Mouse (Mus musculus) liver, adult 2 months (tissue): ENCODE measurements around the gene Galm. TPM values are rescaled to one million over a fixed set of nuclear protein-coding genes. Genes with fewer than 3 reads are reported as not detected.

Source experiments
- DNase-seq: peaks from one replicate; pipeline ENCODE4 v3.0.0-alpha.2; 2011; ENCODE audit warnings: low read depth, low spot score; ENCODE audit errors: extremely low read depth
- H3K27ac ChIP-seq: fragments of 200-500 bp; replicated peaks from 2 replicates; pipeline ENCODE4 v1.5.1; 2012; ENCODE audit warnings: low read depth, mild to moderate bottlenecking, control low read depth, inconsistent platforms, low read length; ENCODE audit not compliant: insufficient read depth
- H3K27me3 ChIP-seq: fragments of 200-500 bp; 2 replicates; pipeline ENCODE4 v1.6.1; 2012; ENCODE audit warnings: mild to moderate bottlenecking, moderate library complexity, low read length, inconsistent platforms; ENCODE audit not compliant: control insufficient read depth, insufficient read depth
- H3K36me3 ChIP-seq: fragments of 200-500 bp; 2 replicates; pipeline ENCODE4 v1.6.1; 2012; ENCODE audit warnings: low read length, inconsistent platforms; ENCODE audit not compliant: control insufficient read depth, insufficient read depth
- H3K4me1 ChIP-seq: fragments of 200-500 bp; 2 replicates; pipeline ENCODE4 v1.6.1; 2011; ENCODE audit warnings: low read length; ENCODE audit not compliant: control insufficient read depth, insufficient read depth
- H3K4me3 ChIP-seq: fragments of 200-500 bp; 2 replicates; pipeline ENCODE4 v1.5.1; 2011; ENCODE audit warnings: low read depth, mild to moderate bottlenecking, control low read depth, low read length, moderate library complexity; ENCODE audit not compliant: insufficient read depth
- H3K79me2 ChIP-seq: fragments of 200-500 bp; 2 replicates; pipeline ENCODE4 v1.6.1; 2012; ENCODE audit warnings: inconsistent platforms, mild to moderate bottlenecking, low read length, moderate library complexity; ENCODE audit not compliant: control insufficient read depth, insufficient read depth
- H3K9ac ChIP-seq: fragments of 200-500 bp; 2 replicates; pipeline ENCODE4 v1.6.1; 2012; ENCODE audit warnings: low read depth, mild to moderate bottlenecking, control low read depth, inconsistent platforms, low read length
- CTCF ChIP-seq: fragments of 200-500 bp; IDR thresholded peaks from 2 replicates; pipeline ENCODE4 v1.5.1; 2011; ENCODE audit warnings: low read depth, low read length, control low read depth
- POLR2A ChIP-seq: fragments of 200-500 bp; IDR thresholded peaks from 2 replicates; pipeline ENCODE4 v1.6.1; 2011; ENCODE audit warnings: low read length, control low read depth; ENCODE audit not compliant: insufficient read depth; ENCODE audit errors: extremely low read depth
- WGBS: fragments of 180-500 bp; shearing (Covaris S2); methylation state at CpG from one replicate; pipeline ENCODE4 v1.1.7; 2018; 5-methylcytosine and 5-hydroxymethylcytosine counted together
- polyA plus RNA-seq: library from polyadenylated mRNA; depleted of rRNA; stranded (reverse); fragments of >200 nt; gene quantifications from 2 replicates; pipeline ENCODE4 v1.2.3, GENCODE M21; 2012
- total RNA-seq: library from RNA; depleted of rRNA; stranded (reverse); fragments of >200 nt; gene quantifications from 2 replicates; pipeline ENCODE4 v1.2.3, GENCODE M21; 2014

Galm gene
- total and polyA plus RNA-seq, 2 experiments, result 68.6 to 81.2 TPM

DNA sequence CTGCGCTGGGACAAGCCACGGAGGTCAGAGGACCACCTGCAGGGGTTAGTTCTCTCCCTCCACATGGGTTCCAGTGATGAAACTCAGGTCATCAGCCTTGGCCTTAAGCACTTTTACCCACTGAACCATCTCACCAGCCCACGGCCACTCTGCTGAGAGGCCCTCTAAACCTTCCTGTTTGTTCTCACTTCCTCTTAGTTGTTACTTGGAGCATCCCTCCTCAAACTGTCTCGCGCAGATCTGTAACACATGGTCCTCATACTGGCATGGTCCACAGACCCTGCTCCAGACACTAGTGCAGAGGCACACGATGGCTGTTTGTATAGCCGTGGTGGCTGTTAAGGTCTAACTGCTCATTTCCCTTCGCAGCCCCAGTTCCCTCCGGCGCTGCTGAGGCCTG is 56.3 kb downstream of the Galm start:
- Histone ChIP-seq H3K9ac (no peak overlapping the region), H3K36me3 (peaks cover 16% of the 10 kb centered on the region; the same call in 1 of the 2 replicates), H3K27ac (no peak overlapping the region), H3K4me3 (no peak overlapping the region), H3K27me3 (no peaks in the 10 kb centered on the region), H3K79me2 (no peaks in the 10 kb centered on the region), H3K4me1 (no peaks in the 10 kb centered on the region)
- no peak for TF ChIP-seq POLR2A
- TF ChIP-seq CTCF, result no peak
- DNase-seq, result no peak
- 89% methylated on average over 10 of the region's 10 CpGs for WGBS

DNA sequence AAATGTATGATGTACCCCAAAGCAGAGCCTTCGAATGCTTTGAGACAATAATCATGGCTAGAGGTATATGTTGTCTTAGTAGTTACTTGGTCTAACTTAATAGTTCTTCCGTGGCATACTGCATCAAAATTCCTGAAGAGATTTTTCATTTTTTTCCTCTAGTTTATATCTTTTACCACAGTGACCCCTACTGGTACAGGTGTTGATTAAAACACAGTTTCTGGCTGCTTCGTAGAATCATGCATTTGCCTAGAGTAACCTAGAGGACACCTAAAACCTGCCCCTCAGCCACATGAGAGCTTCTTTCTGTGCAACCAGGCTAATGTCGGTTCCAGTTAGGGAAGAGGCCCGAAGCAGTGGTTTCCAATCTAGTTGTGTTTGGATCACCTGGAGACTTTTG is 65.8 kb downstream of the Galm start:
- Histone ChIP-seq H3K36me3 (no peaks in the 10 kb centered on the region), H3K4me3 (no peak overlapping the region), H3K4me1 (no peaks in the 10 kb centered on the region), H3K79me2 (no peaks in the 10 kb centered on the region), H3K9ac (no peak overlapping the region), H3K27me3 (no peaks in the 10 kb centered on the region), H3K27ac (no peak overlapping the region)
- WGBS, result 50% methylated on average over 5 of the region's 5 CpGs
- DNase-seq, result peak; percentile 45
- peak; percentile 43 for TF ChIP-seq CTCF
- no peak for TF ChIP-seq POLR2A

DNA sequence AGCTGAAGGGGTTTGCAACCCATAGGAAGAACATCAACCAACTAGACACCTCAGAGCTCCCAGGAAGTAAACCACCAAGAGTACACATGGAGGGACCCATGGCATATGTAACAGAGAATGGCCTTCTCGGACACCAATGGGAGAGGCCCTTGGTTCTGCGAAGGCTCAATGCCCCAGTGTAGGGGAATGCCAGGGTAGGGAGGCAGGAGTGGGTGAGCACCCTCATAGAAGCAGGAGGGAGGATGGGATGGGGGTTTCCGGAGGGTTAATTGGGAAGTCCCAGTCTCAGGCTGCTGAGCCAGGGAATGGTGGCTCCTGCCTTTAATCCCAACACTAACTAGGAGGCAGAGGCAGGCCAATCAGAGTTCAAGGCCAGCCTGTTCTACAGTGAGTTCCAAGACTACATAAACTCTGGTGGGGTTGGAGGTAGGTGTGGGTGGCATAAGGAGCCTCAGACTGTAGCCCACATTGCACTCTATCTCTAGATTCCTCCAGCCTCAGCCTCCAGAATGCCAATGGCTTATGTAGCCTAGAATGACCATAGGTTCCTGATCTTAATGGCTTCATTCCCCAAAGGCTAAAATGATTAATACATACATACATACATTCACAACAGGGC is 72.0 kb downstream of the Galm start:
- 92% methylated on average over 3 of the region's 3 CpGs for WGBS
- Histone ChIP-seq H3K4me3 (no peak overlapping the region), H3K27me3 (no peaks in the 10 kb centered on the region), H3K36me3 (peaks cover 39% of the 10 kb centered on the region), H3K27ac (no peak overlapping the region; the same call in 1 of the 2 replicates), H3K9ac (no peak overlapping the region), H3K79me2 (no peaks in the 10 kb centered on the region; the same call in 1 of the 2 replicates), H3K4me1 (no peaks in the 10 kb centered on the region)
- no peak for DNase-seq
- TF ChIP-seq POLR2A, result no peak
- no peak for TF ChIP-seq CTCF

DNA sequence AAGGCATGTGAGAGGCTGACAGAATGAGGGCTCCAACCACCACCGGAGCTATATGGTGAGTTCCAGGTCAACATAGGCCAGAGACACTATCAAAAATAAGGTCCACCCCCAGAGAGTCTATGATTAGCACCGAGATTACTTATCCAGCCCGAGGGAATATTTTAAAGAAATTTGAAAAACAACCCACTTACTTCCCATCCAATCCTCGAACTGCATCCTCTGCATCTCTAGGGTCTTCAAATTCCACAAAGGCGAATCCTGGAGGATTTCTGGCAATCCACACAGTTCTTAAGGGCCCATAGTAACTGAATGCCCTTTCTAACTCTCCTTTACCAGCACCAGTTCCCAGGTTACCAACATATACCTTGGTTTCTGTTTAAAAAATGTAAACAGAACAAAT is 78.4 kb downstream of the Galm start:
- H3K4me1 ChIP-seq, result peaks cover 4% of the 10 kb centered on the region; the same call in 1 of the 2 replicates
- no peak for DNase-seq
- peaks cover 37% of the 10 kb centered on the region for H3K36me3 ChIP-seq
- 16% methylated on average over 5 of the region's 5 CpGs for WGBS
- H3K4me3 ChIP-seq, result peak overlapping the region; percentile 94; the same call in 1 of the 2 replicates
- no peak overlapping the region; the same call in 1 of the 2 replicates for H3K9ac ChIP-seq
- no peak for TF ChIP-seq POLR2A
- TF ChIP-seq CTCF, result no peak
- H3K27me3 ChIP-seq, result no peaks in the 10 kb centered on the region
- H3K79me2 ChIP-seq, result peaks cover 6% of the 10 kb centered on the region; the same call in 1 of the 2 replicates
- H3K27ac ChIP-seq, result no peak overlapping the region

DNA sequence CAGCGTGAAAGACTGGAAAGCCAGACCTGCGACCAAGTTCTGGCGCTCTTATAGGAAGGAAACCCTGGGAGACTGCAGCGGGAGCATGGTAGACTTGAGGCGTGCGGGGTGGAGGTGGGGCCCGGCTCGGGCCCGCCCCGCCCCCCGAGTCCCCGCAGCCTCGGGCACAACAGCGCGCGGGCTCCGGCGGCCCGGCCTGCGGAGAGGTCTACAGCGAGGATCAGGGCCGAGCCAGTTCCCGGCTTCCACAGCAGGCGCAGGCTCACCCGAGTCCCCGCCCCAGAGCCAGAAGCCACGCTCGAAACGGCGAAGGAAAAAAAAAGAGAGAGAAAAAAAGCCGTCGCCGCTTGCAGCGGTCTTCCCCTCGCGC is 79.0 kb downstream of the Galm start:
- H3K9ac ChIP-seq, result peak overlapping the region; percentile 96
- H3K27me3 ChIP-seq, result no peaks in the 10 kb centered on the region
- WGBS, result under 1% methylated on average over 36 of the region's 36 CpGs
- H3K4me1 ChIP-seq, result peaks cover 4% of the 10 kb centered on the region; the same call in 1 of the 2 replicates
- TF ChIP-seq CTCF, result no peak
- TF ChIP-seq POLR2A, result no peak
- DNase-seq, result no peak
- peaks cover 6% of the 10 kb centered on the region; the same call in 1 of the 2 replicates for H3K79me2 ChIP-seq
- peak overlapping the region; percentile 49 for H3K27ac ChIP-seq
- peak overlapping the region; percentile 94 for H3K4me3 ChIP-seq
- peaks cover 34% of the 10 kb centered on the region for H3K36me3 ChIP-seq
